Mouse (Mus musculus): ENCODE measurements around the gene Kctd19. TPM values are rescaled to one million over a fixed set of nuclear protein-coding genes. Genes with fewer than 3 reads are reported as not detected.

Kctd19 gene
- 0.05 TPM in 1 of 2 replicates, not detected in the other for polyA plus RNA-seq (2012; rRNA removed)

GRCm38 (mm10) chr8:105413391-105413790 is at the start of gene Kctd19, which contains the start of gene Lrrc36:
Gene Kctd19 (minus strand): TSS chr8:105413502.
Gene Lrrc36 (plus strand): TSS chr8:105413571.

DNA sequence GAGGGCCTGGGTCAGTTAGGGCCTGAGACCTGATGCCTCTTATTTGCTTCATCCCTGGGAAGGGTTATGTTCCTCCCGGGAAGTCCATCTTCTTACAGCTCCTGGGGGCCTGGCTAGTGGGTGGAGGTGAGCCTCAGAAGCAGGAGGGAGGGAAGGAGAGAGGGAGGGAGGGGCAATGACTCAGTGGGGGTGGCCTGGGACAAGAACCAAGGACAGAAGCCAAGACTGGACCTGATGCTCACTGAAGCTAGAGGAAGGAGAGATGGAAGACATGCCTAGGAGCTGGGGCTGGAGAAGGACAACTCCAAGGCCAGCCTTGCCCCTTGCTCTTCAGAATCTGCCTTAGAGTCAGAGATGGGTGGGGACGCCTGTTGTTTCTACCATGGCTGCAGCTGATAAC is 40.3 kb downstream of the Kctd19 start, which contains the start of gene Plekhg4:
Gene Plekhg4 (plus strand): TSS at position 243 of the 400 bp plus-strand sequence.

DNA sequence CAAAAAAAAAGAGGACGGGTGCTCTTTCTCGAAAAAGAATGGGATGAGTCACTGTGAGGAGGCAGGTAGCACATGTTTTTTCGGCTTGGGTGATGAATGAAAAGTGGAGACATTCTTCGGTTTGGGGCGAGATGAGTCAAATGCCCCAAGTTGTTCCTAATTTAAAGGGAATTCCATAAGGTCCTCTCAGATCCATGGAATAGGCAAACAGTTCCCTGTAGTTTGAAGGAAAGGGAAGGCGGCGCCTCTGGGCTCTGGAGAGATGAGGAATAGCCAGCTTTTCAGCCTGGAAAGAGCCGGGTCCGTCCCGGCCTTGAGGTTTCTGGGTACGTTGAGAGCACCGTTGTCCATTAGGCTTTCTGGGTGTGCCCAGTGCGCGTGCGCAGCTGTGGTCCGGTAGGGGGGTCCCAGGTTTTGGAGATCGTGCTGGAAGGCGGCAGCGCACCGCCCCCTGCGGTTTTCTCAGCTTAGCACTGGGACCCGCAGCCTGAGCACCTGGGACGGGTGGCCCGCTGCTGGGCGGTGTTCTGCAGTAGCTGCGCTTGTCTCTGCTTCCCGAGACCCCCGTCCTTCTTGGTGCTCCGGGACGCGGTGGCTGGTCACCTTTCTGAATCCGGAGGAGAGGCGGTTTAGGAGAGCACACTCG is 64.7 kb downstream of the Kctd19 start, which contains the start of gene Slc9a5:
Gene Slc9a5 (plus strand): TSS at position 394 of the 646 bp plus-strand sequence.

GRCm38 (mm10) chr8:105347428-105348221 is 65.7 kb downstream of the Kctd19 start, which contains the start of gene Fhod1:
Gene Fhod1 (minus strand): TSS chr8:105347953.

Other genes with a start within 250 kb of the Kctd19 start
- 6.9 and 10.0 TPM in 2 replicates for gene Cbfb, start 242.8 kb downstream of the Kctd19 start, polyA plus RNA-seq (2012; rRNA removed)
- 14.8 and 16.9 TPM in 2 replicates for gene D230025D16Rik, start 188.4 kb downstream of the Kctd19 start, polyA plus RNA-seq (2012; rRNA removed)
- 35.2 and 44.8 TPM in 2 replicates for gene B3gnt9, start 158.3 kb downstream of the Kctd19 start, polyA plus RNA-seq (2012; rRNA removed)
- 129 and 138 TPM in 2 replicates for gene Tradd, start 148.9 kb downstream of the Kctd19 start, polyA plus RNA-seq (2012; rRNA removed)
- gene Fbxl8, start 148.9 kb downstream of the Kctd19 start, polyA plus RNA-seq (2012; rRNA removed) = 32.7 and 38.4 TPM in 2 replicates
- gene Hsf4, start 143.7 kb downstream of the Kctd19 start, polyA plus RNA-seq (2012; rRNA removed) = 2.5 and 2.8 TPM in 2 replicates
- 3.5 and 4.6 TPM in 2 replicates for gene Nol3, start 137.4 kb downstream of the Kctd19 start, polyA plus RNA-seq (2012; rRNA removed)
- 4.0 TPM in 2 replicates for gene 4931428F04Rik, start 123.6 kb downstream of the Kctd19 start, polyA plus RNA-seq (2012; rRNA removed)
- 2.5 and 4.1 TPM in 2 replicates for gene Exoc3l, start 117.4 kb downstream of the Kctd19 start, polyA plus RNA-seq (2012; rRNA removed)
- 125 and 134 TPM in 2 replicates for gene E2f4, start 115.8 kb downstream of the Kctd19 start, polyA plus RNA-seq (2012; rRNA removed)
- 87.8 and 103 TPM in 2 replicates for gene Elmo3, start 107.9 kb downstream of the Kctd19 start, polyA plus RNA-seq (2012; rRNA removed)
- gene Lrrc29, start 87.2 kb downstream of the Kctd19 start, polyA plus RNA-seq (2012; rRNA removed) = 7.6 and 9.6 TPM in 2 replicates
- gene Tmem208, start 87.1 kb downstream of the Kctd19 start, polyA plus RNA-seq (2012; rRNA removed) = 89.6 and 121 TPM in 2 replicates
- gene Fhod1, start 65.5 kb downstream of the Kctd19 start, polyA plus RNA-seq (2012; rRNA removed) = 40.7 and 41.1 TPM in 2 replicates
- 9.1 and 11.1 TPM in 2 replicates for gene Slc9a5, start 64.7 kb downstream of the Kctd19 start, polyA plus RNA-seq (2012; rRNA removed)
- 0.37 and 0.56 TPM in 2 replicates for gene Plekhg4, start 40.2 kb downstream of the Kctd19 start, polyA plus RNA-seq (2012; rRNA removed)
- 0.16 and 0.56 TPM in 2 replicates for gene Lrrc36, start 69 bp upstream of the Kctd19 start, polyA plus RNA-seq (2012; rRNA removed)
- 319 and 403 TPM in 2 replicates for gene Tppp3, start 58.0 kb upstream of the Kctd19 start, polyA plus RNA-seq (2012; rRNA removed)
- 52.7 and 54.0 TPM in 2 replicates for gene Zdhhc1, start 83.4 kb upstream of the Kctd19 start, polyA plus RNA-seq (2012; rRNA removed)
- 624 and 727 TPM in 2 replicates for gene Hsd11b2, start 105.3 kb upstream of the Kctd19 start, polyA plus RNA-seq (2012; rRNA removed)
- gene Atp6v0d1, start 152.5 kb upstream of the Kctd19 start, polyA plus RNA-seq (2012; rRNA removed) = 104 and 120 TPM in 2 replicates
- 20.5 and 26.5 TPM in 2 replicates for gene Ripor1, start 191.8 kb upstream of the Kctd19 start, polyA plus RNA-seq (2012; rRNA removed)
- 13.5 and 15.1 TPM in 2 replicates for gene Ctcf, start 223.1 kb upstream of the Kctd19 start, polyA plus RNA-seq (2012; rRNA removed)
- 0.27 and 0.73 TPM in 2 replicates for gene Agrp, start 223.9 kb upstream of the Kctd19 start, polyA plus RNA-seq (2012; rRNA removed)

All from colon, adult 2 months (tissue).